Mouse (Mus musculus) bone marrow macrophage, adult 2 months (primary cell): ENCODE results near the gene Tmem208.

ENCODE experiments used
- CTCF ChIP-seq: IDR thresholded peaks from 2 replicates; pipeline ENCODE4 v1.5.1; 2012; ENCODE audit warnings: low read depth, mild to moderate bottlenecking, low read length, moderate library complexity
- POLR2A ChIP-seq: IDR thresholded peaks from 2 replicates; pipeline ENCODE4 v1.6.1; 2012; ENCODE audit warnings: mild to moderate bottlenecking, low read depth, low read length, borderline replicate concordance

DNA sequence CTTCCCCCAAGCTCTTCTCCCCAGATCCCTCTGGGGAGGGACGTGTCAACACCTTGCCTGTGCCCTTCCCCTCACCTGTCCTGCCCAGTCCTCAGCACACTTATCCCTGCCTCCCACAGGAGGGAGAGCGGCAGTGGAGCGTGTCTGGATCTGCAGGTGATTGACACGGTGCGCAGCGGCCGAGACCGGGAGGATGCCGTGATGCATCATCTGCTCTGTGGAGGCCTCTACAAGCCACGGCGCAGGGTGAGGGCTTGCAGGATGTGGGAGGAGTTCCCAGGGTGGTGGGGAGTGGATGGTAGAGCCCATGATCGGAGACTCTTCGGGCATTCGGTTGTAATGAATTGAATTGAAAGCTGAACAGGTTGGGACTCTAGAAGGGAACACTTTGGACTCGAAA, 33.1 kb downstream of the Tmem208 start:
- TF ChIP-seq CTCF, result no peak
- TF ChIP-seq POLR2A, result no peak
